Mouse (Mus musculus) testis, adult 2 months (tissue): Measurements from ENCODE around the gene Igfbp2. TPM values are rescaled to one million over a fixed set of nuclear protein-coding genes. Genes with fewer than 3 reads are reported as not detected.

Experiments used
- H3K27ac ChIP-seq: fragments of 200-500 bp; 2 replicates; pipeline ENCODE4 v1.5.1; 2012; ENCODE audit warnings: low read depth, low read length; ENCODE audit not compliant: control insufficient read depth, insufficient read depth
- H3K27me3 ChIP-seq: fragments of 200-500 bp; 2 replicates; pipeline ENCODE4 v1.6.1; 2012; ENCODE audit warnings: mild to moderate bottlenecking, low read length, moderate library complexity; ENCODE audit not compliant: control insufficient read depth, insufficient read depth
- H3K36me3 ChIP-seq: fragments of 200-500 bp; 2 replicates; pipeline ENCODE4 v1.6.1; 2012; ENCODE audit warnings: mild to moderate bottlenecking, low read length; ENCODE audit not compliant: control insufficient read depth, insufficient read depth
- H3K4me1 ChIP-seq: fragments of 200-500 bp; 2 replicates; pipeline ENCODE4 v1.6.1; 2012; ENCODE audit warnings: low read length; ENCODE audit not compliant: control insufficient read depth, insufficient read depth
- H3K4me3 ChIP-seq: fragments of 200-500 bp; 2 replicates; pipeline ENCODE4 v1.5.1; 2012; ENCODE audit warnings: low read depth, mild to moderate bottlenecking, low read length, moderate library complexity, mixed read lengths; ENCODE audit not compliant: control insufficient read depth
- CTCF ChIP-seq: fragments of 200-500 bp; IDR thresholded peaks from 2 replicates; pipeline ENCODE4 v1.5.1; 2012; ENCODE audit warnings: low read depth, mild to moderate bottlenecking, inconsistent platforms, low read length, moderate library complexity; ENCODE audit not compliant: control insufficient read depth, insufficient read depth, insufficient replicate concordance
- POLR2A ChIP-seq: fragments of 200-500 bp; IDR thresholded peaks from 2 replicates; pipeline ENCODE4 v1.6.1; 2012; ENCODE audit warnings: low read depth, mild to moderate bottlenecking, inconsistent platforms, low read length, moderate library complexity; ENCODE audit not compliant: control insufficient read depth
- polyA plus RNA-seq: library from polyadenylated mRNA; depleted of rRNA; stranded (reverse); fragments of >200 nt; gene quantifications from 2 replicates; pipeline ENCODE4 v1.2.3, GENCODE M21; 2012

Gene Igfbp2
- polyA plus RNA-seq, 1 experiment = 20.2 TPM

GRCm38 (mm10) chr1:72793230-72793629, 31.1 kb upstream of the Igfbp2 start:
- TF ChIP-seq POLR2A = no peak
- TF ChIP-seq CTCF = no peak
- Histone ChIP-seq H3K36me3 (no peaks in the 10 kb centered on the region), H3K4me1 (no peaks in the 10 kb centered on the region), H3K4me3 (no peak overlapping the region), H3K27ac (no peak overlapping the region), H3K27me3 (no peaks in the 10 kb centered on the region)

GRCm38 (mm10) chr1:72796128-72796527, 28.2 kb upstream of the Igfbp2 start:
- Histone ChIP-seq H3K4me3 (no peak overlapping the region), H3K36me3 (no peaks in the 10 kb centered on the region), H3K27me3 (no peaks in the 10 kb centered on the region), H3K27ac (no peak overlapping the region), H3K4me1 (no peaks in the 10 kb centered on the region)
- TF ChIP-seq CTCF = no peak

- H3K4me1 ChIP-seq = no peaks in the 10 kb centered on the region
- H3K27ac ChIP-seq = no peak overlapping the region
- H3K27me3 ChIP-seq = no peaks in the 10 kb centered on the region
- TF ChIP-seq CTCF = no peak
- TF ChIP-seq POLR2A = no peak
- H3K4me3 ChIP-seq = no peak overlapping the region
- H3K36me3 ChIP-seq = no peaks in the 10 kb centered on the region
These were observed 27.1 kb upstream of the Igfbp2 start for GRCm38 (mm10) chr1:72797102-72797665.

DNA sequence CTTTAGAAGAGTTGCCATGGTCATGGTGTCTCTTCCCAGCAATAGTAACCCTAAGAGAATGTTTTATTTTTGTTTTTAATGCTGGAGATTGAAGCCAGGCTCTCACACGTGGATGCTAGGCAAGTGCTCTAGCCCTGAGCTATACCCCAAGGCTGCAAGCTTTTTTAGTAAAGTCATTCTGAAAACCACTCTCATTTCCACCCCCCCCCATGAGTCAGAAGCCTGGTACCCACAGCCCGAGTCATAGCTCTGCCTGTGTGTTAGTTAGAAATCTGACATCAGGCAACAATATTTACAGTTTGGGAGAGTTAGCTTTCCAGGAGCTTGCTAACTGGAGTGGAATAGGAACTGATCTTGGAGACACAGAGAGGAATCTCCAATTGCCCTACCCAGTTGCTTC, 25.9 kb upstream of the Igfbp2 start:
- TF ChIP-seq CTCF (no peak), POLR2A (no peak)
- H3K4me1 ChIP-seq = no peaks in the 10 kb centered on the region
- no peak overlapping the region for H3K27ac ChIP-seq
- no peaks in the 10 kb centered on the region for H3K36me3 ChIP-seq
- no peaks in the 10 kb centered on the region for H3K27me3 ChIP-seq
- no peak overlapping the region for H3K4me3 ChIP-seq

DNA sequence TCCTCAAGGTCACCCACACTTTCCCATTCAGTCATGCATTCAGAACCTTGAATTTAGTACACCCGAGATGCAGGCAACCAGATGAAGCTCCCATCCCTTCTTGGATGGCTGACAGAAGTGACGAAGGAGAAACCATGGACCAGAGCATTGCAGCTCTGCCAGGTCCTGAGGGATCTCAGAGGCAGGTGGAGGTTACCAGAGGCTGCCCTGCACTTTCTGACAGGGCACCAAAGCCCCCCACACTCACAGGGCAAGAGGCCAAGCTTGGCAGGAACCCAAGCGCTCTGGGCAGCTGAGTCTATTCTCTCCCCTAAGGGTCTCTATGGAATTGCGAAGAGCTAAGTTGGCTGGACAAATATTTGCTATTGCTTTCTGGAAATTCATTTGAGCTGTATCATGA, 20.3 kb upstream of the Igfbp2 start:
- no peaks in the 10 kb centered on the region for H3K4me1 ChIP-seq
- H3K27ac ChIP-seq = no peak overlapping the region
- H3K27me3 ChIP-seq = no peaks in the 10 kb centered on the region
- H3K4me3 ChIP-seq = no peak overlapping the region
- H3K36me3 ChIP-seq = no peaks in the 10 kb centered on the region
- TF ChIP-seq POLR2A = no peak
- no peak for TF ChIP-seq CTCF

DNA sequence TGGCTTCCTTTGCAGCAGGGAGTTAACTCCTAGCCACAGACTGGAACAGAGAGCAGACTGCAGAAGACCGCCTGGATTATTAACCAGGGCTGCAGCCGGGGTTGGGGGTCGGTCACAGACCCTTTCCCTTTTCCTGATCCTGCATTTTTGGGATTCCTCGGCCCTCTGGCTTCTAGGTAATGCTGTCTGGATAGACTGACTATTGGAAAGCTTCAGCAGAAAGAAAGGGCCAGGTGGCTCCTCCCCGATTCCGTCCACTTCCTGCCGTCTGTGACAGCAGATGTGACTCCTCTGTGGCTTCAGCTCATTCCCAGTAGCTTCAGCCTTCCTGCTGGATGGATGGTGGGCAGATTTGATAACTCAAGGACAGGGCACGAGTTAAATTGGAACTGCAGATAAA, 19.3 kb upstream of the Igfbp2 start:
- Histone ChIP-seq H3K27me3 (no peaks in the 10 kb centered on the region), H3K36me3 (no peaks in the 10 kb centered on the region), H3K4me3 (no peak overlapping the region), H3K27ac (no peak overlapping the region), H3K4me1 (no peaks in the 10 kb centered on the region)
- TF ChIP-seq CTCF (no peak), POLR2A (no peak)

DNA sequence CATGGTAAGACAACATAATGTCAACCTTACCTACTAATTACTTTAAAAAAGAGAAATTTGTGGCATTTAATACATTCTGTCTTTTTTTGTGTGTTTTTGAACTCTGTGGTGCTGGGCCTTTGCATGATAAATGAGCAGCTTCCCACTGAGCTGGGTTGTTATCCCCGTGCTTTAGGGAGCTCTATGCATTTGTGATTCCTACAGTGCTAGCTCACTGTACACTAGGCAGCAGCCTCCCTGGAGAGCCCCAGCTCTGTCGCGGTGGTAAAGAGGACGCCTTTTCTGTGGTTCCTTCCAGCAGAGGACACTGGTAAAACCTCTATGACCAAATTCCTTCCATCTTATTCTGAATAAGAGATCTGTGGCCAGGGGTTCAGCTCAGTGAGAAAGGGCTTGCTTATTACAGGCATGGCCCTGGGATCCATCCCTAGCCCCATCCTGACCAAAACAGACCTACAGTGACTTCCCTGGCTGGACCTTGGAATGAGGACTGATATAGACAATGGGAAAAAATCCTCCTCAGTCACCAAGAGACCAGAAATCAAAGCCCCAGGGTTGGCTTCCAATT, 18.7 kb upstream of the Igfbp2 start:
- TF ChIP-seq POLR2A (no peak), CTCF (no peak)
- no peaks in the 10 kb centered on the region for H3K4me1 ChIP-seq
- no peak overlapping the region for H3K27ac ChIP-seq
- H3K36me3 ChIP-seq = no peaks in the 10 kb centered on the region
- no peak overlapping the region for H3K4me3 ChIP-seq
- no peaks in the 10 kb centered on the region for H3K27me3 ChIP-seq
